Mouse (Mus musculus) C2C12 (cell line): ENCODE data around the gene Mrap. TPM values are rescaled to one million over a fixed set of nuclear protein-coding genes. Genes with fewer than 3 reads are reported as not detected.

Experiments used
- H3K27me3 ChIP-seq: one replicate; pipeline ENCODE4 v1.6.1; 2011; ENCODE audit not compliant: control insufficient read depth, insufficient read depth, insufficient read length
- H3K36me3 ChIP-seq: one replicate; pipeline ENCODE4 v1.6.1; 2011; ENCODE audit not compliant: control insufficient read depth, insufficient read depth
- H3K4me3 ChIP-seq: one replicate; pipeline ENCODE4 v1.5.1; 2011; ENCODE audit warnings: mild to moderate bottlenecking, control low read depth; ENCODE audit not compliant: poor library complexity, insufficient read depth, severe bottlenecking
- H3K79me2 ChIP-seq: one replicate; pipeline ENCODE4 v1.6.1; 2011; ENCODE audit not compliant: control insufficient read depth, insufficient read depth
- H3K79me3 ChIP-seq: one replicate; pipeline ENCODE4 v1.6.1; 2011; ENCODE audit warnings: low read depth, control low read depth
- H3ac ChIP-seq: one replicate; pipeline ENCODE3; 2011; ENCODE audit warnings: low read depth; ENCODE audit not compliant: control insufficient read depth, insufficient read length
- CEBPB ChIP-seq: IDR thresholded peaks from one replicate; pipeline ENCODE4 v1.6.1; 2011; ENCODE audit warnings: low read depth, mild to moderate bottlenecking, control low read depth, moderate library complexity
- CTCF ChIP-seq: IDR thresholded peaks from one replicate; pipeline ENCODE4 v1.5.1; 2011; ENCODE audit not compliant: control insufficient read depth, insufficient read depth, insufficient read length
- FOSL1 ChIP-seq: IDR thresholded peaks from one replicate; pipeline ENCODE4 v1.8.0; 2011; ENCODE audit warnings: mild to moderate bottlenecking, low read length; ENCODE audit not compliant: poor library complexity, insufficient read depth, severe bottlenecking
- MAX ChIP-seq: IDR thresholded peaks from one replicate; pipeline ENCODE4 v1.6.1; 2011; ENCODE audit warnings: mild to moderate bottlenecking, control low read depth
- MYOD1 ChIP-seq: IDR thresholded peaks from one replicate; pipeline ENCODE4 v1.6.1; 2011; ENCODE audit warnings: low read depth; ENCODE audit not compliant: control insufficient read depth, insufficient read length
- MYOG ChIP-seq: IDR thresholded peaks from one replicate; pipeline ENCODE4 v1.6.1; 2011; ENCODE audit not compliant: control insufficient read depth, insufficient read length; ENCODE audit errors: extremely low read depth
- USF1 ChIP-seq: IDR thresholded peaks from one replicate; pipeline ENCODE4 v1.6.1; 2011; ENCODE audit warnings: low read depth, mild to moderate bottlenecking, control low read depth, moderate library complexity
- polyA plus RNA-seq: library from polyadenylated mRNA; unstranded; fragments of >200 nt; fragmentation: generic; extraction: Trizol; gene quantifications from one replicate; pipeline ENCODE4 v1.2.1, GENCODE M21; 2012; ENCODE audit warnings: missing spikeins

Mrap gene
- polyA plus RNA-seq, 1 experiment = not detected

DNA sequence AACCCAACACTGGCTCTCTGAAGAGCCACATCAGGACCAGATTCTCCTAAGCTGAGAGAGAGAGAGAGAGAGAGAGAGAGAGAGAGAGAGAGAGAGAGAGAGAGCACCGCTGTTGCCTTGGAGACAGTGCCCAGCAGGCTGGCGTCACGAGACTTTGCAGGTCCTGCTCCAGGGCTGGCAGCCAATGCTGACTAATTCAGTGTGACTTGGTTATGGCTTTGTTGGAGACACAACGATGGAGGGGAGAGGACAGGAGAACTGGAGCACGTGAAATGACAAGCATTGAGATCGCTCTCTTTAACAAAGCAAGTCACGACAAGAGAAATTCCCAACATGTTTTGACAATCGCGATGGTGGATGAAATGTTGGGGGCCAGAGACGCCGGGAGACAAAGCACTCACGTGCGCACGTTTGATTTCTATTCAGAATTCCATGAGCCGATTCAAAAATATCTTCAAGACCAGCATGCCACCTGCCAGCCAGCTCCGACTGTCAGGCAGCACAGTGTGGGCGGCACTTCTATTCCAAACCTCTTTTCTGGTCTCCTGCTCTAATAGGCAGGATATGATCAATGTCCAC, 28.2 kb upstream of the Mrap start:
- Histone ChIP-seq H3K4me3 (no peak overlapping the region), H3K79me2 (no peaks in the 10 kb centered on the region), H3ac (no peak overlapping the region), H3K79me3 (no peaks in the 10 kb centered on the region), H3K27me3 (no peaks in the 10 kb centered on the region), H3K36me3 (no peaks in the 10 kb centered on the region)
- TF ChIP-seq FOSL1 (no peak), MAX (peak; percentile 23), CTCF (no peak), MYOG (no peak), MYOD1 (no peak), CEBPB (no peak)

DNA sequence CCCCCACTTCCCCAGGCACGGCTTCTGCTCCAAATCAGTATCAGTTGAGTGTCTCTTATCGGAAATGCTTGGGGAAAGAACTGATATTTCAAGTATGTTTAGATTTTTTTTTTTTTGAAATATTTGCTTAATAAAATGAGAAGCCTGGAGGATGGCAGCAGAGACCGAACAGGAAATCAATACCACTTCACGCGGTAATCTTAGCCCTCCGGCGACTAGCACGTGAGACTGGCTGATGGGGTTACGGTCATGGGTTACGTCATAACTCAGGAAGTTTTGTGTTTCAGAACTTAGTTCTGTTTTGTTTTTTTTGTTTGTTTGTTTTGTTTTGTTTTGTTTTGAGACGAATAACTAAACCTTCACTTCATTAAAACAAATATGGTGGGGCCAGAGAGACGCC, 27.7 kb upstream of the Mrap start:
- Histone ChIP-seq H3K79me2 (no peaks in the 10 kb centered on the region), H3ac (no peak overlapping the region), H3K4me3 (no peak overlapping the region), H3K79me3 (no peaks in the 10 kb centered on the region), H3K27me3 (no peaks in the 10 kb centered on the region), H3K36me3 (no peaks in the 10 kb centered on the region)
- no peak for TF ChIP-seq CEBPB

DNA sequence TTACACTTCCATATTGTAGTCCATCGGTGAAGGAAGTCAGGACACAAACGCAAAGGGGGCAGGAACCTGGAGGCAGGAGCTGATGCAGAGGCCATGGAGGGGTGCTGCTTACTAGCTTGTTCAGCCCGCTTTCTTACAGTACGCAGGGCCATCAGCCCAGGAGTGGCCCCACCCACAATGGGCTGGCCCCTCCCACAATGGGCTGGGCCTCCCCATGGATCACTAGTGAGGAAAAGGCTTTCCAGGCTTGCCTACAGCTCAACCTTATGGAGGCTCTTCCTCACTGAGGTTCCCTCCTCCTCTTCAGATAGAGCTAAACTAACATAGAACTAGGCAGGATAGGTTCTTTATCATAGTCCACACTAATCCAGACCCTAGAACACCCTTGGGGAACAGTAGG, 14.0 kb upstream of the Mrap start:
- Histone ChIP-seq H3K79me3 (peaks cover 10% of the 10 kb centered on the region), H3K4me3 (no peak overlapping the region), H3ac (no peak overlapping the region), H3K36me3 (peaks cover 22% of the 10 kb centered on the region), H3K79me2 (peaks cover 27% of the 10 kb centered on the region), H3K27me3 (no peaks in the 10 kb centered on the region)
- TF ChIP-seq MYOG = no peak
- no peak for TF ChIP-seq MAX
- TF ChIP-seq FOSL1 = no peak
- no peak for TF ChIP-seq CEBPB
- TF ChIP-seq CTCF = no peak
- no peak for TF ChIP-seq USF1
- no peak for TF ChIP-seq MYOD1

DNA sequence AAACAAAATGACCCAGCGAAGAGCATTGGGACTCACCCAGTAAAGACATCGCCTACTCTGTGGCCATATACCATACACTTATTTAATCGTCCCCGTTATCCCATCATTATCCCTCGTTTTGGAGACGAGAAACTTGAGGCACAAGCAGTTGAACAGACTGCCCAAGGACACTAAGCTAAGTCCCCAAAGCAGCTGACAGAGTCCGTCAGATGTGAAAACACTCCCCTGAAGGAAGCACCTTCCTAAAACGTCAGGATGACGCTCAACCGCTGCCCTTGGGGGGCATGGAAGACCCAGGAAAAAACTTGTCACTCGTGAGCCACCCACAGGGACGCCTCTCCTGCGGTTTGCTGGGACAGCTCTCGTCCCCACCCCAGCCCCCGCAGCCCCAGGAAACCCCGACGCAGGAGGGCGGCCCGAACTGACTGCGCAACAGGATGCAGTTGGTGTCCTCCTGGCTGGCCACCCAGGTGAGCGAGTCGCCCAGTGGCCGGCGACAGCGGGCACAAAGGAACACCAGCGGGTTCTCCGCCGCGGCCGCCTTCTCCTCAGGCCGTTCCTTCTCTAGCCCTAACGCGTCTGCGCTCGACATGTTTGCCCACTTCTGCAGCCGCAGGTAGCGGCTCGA, 11.3 kb upstream of the Mrap start:
- Histone ChIP-seq H3K79me3 (peaks cover 10% of the 10 kb centered on the region), H3ac (peak overlapping the region; percentile 70), H3K27me3 (no peaks in the 10 kb centered on the region), H3K36me3 (no peaks in the 10 kb centered on the region), H3K4me3 (peak overlapping the region; percentile 69), H3K79me2 (peaks cover 27% of the 10 kb centered on the region)
- TF ChIP-seq FOSL1 (no peak), MYOD1 (no peak), USF1 (no peak), CEBPB (no peak), MAX (no peak), MYOG (no peak), CTCF (no peak)

DNA sequence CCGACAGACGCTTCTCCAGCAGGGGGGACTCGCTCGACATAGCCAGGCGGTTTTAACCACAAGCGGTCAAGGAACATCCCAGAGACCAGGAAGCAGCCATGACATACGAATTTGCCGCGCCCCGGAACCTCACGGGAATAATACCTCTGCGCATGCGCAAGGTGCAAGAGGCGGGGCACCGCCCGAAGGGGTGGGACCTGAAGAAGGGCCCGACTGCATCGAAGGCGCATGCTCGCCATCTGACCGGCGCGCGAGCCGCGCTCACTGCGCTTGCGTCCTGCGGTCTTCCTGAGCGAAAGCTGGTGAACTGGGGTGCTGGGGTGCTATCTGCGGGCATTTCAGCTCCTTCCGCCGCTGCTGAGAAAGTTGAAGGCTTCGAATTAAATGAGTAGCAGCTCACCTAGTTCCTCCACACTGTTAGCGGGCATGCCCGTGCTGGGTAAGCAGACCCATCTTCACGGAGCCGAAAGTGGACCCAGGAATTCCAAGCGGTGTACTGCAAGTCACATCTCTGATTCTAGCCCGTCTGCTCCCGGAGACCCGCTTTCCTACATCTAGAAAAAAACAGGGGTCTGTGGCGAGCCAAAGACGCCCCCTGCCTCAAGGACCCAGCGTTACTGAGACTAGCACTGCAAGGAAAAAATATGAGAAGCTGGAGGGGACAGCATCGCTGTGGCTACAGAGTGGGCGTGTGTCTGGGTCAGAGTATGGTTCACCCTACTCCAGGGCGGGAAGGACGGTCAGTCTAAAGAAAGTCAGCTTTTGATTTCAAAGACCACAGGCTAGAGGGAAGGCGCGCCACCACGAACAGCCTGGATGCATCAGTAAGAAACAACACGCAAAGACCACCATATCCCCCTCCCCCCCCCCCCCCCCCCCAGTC, 10.5 kb upstream of the Mrap start, which contains the start of gene Mis18a:
TSS of gene Mis18a (minus strand) at position 172 of the 883 bp plus-strand sequence.
- no peak for TF ChIP-seq MAX
- TF ChIP-seq FOSL1 = no peak
- no peak for TF ChIP-seq USF1
- TF ChIP-seq MYOG = no peak
- no peak for TF ChIP-seq CEBPB
- TF ChIP-seq MYOD1 = no peak
- no peak for TF ChIP-seq CTCF

More for the DNA sequence above, 10.5 kb upstream of the Mrap start, which contains the start of gene Mis18a:
- Histone ChIP-seq H3ac (peak within 1 kb of the TSS; percentile 74), H3K27me3 (no peaks in the 10 kb centered on the region), H3K36me3 (no peaks in the 10 kb centered on the region), H3K4me3 (peak within 1 kb of the TSS; percentile 69), H3K79me2 (peaks cover 27% of the 10 kb centered on the region), H3K79me3 (peaks cover 10% of the 10 kb centered on the region)
